Mouse (Mus musculus) adrenal gland, postnatal 25 days (tissue): ENCODE measurements around the gene A530016L24Rik. TPM values are rescaled to one million over a fixed set of nuclear protein-coding genes. Genes with fewer than 3 reads are reported as not detected.

ENCODE experiments used
- DNase-seq: peaks from one replicate; pipeline ENCODE4 v3.0.0; 2021; ENCODE audit warnings: mixed read lengths
- total RNA-seq: library from RNA; stranded (reverse); gene quantifications from 2 replicates; pipeline ENCODE4 v1.2.3, GENCODE M21; 2021

Gene A530016L24Rik
- total RNA-seq, 1 experiment from 2014 or later = 19.5 TPM

DNA sequence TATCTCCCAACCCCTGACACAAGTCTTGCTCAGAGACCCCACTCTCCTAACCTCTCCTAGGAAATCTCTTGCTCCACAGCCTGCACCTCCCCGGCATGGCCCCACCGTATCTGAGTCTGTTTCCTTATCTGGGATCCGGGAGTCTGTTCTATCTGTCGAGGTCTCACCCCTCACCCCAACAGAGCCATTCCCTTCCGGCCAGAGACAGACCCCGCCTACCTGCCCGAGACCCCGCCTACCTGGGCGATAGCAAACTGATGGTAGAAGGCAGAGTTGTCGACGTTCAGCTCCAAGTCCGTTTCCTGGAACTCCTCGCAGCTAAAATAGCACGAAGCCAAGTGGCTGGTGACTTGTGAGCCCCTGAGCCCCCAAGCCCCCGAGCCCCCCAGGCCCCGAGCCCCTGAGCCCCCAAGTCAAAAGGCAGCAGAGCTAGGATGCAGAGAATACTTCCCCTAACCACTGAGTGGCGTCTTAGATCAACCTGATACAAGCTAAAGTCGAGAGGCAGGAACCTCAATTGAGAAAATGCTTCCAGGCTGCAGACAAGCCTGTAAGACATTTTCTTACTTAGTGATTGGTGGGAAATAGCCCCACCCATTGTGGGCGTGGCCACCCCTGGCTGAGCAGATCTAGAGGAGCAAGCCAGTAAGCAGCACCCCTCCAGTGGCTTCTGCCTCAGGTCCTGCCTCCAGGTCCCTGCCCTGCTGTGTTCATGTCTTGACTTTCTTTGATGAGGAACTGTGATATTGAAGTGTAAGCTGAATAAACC, 13.9 kb downstream of the A530016L24Rik start:
- DNase-seq = no peak

- peak; percentile 52 for DNase-seq
Measured at GRCm38 (mm10) chr12:112506267-112506666, 17.0 kb downstream of the A530016L24Rik start.

DNA sequence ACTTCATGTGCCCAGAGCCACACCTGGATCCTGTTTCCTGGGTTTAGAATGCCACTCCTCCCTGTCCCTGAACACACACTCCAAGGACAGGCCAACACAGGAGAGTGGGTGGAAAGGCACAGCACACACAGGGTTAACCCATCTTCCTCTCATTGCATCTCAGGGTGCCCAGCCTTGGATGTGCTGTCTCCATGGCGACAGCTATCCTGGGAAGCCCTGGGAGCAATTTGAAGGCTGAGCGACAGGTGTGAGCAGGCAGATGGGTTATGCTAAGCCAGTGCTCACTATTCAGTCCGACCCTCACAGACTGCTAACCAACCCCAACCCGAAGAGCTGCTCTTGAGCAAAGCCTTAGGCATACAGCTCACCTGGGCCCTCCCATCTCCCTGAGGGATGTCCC, 18.0 kb downstream of the A530016L24Rik start:
- DNase-seq = no peak

GRCm38 (mm10) chr12:112507984-112508383, 18.7 kb downstream of the A530016L24Rik start:
- no peak for DNase-seq

- DNase-seq = no peak
Measured at GRCm38 (mm10) chr12:112510365-112510732, 21.1 kb downstream of the A530016L24Rik start.

DNA sequence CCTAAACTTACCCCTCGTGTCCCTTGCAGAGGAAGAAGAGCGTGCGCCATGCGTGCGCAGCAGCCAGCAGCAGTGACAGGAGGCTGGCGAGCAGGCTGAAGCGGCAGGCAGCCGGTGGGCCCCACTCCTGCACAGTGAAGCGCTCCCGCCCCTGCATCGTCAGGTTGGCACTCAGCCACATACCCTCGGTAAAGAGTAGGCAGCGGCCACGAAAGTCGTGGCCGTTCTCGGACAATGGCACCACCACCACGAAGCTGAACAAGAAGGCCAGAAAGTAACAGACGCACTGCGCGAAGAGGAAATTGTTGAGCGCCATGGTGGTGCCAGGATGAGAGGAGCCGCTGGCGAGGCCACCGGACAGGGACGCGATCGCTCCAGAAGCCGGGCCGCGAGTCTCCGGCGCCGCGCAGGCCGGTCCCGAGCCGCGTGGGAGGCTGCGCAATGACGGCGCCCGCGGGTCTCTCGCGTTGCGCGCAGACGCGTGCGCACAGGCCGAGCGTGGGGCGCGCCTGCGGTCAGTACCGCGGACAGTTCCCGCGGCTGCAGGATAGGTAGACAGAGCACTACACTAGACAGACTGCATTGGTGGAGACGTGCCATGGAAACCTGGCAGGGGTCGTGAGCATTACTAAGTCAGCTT, 21.6 kb downstream of the A530016L24Rik start:
- DNase-seq = peak; percentile 70

GRCm38 (mm10) chr12:112514897-112515296, 25.6 kb downstream of the A530016L24Rik start:
- DNase-seq = no peak

GRCm38 (mm10) chr12:112516697-112517337, 27.6 kb downstream of the A530016L24Rik start, which contains the start of gene Tmem179:
Gene Tmem179, minus strand, starts transcription at chr12:112516747.
- peak; percentile 82 for DNase-seq

DNA sequence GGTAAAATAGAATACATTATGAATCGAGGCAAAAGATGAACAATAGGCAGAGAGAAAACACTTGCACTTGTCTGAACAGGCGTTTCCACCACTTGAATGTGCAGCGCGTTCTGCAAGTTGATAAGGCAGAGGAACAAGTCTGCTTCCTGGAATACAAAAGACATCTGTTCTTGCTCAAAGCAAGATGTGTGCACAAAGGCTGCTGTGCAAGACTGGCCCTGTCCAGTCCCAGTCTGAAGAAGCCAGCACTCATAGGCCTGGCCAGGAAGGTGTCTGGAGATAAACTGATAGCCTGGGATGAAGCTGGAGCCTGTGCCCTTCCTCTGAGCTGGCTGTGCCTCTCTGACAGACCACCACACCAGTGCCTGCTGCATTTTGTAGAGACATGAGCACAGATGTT, 28.9 kb downstream of the A530016L24Rik start:
- no peak for DNase-seq

DNA sequence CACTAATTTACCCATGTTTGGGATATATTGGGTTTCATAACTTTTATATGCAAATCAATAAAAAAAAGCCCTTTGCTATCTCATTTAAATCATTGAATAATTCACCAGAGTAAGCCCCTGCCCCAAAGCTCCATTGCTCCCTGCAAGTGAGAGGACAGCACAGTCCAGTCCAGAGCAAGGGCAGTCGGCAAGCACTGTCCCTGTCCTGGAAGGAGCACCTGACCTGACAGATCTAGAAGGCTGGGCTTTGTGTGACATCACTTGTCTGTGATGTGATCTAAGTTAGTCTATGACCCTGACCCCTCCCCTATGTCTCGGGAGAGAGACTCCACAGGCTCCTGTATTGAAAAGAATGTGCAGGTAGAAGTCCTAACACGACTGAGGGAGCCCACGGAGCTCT, 44.5 kb downstream of the A530016L24Rik start:
- no peak for DNase-seq

DNA sequence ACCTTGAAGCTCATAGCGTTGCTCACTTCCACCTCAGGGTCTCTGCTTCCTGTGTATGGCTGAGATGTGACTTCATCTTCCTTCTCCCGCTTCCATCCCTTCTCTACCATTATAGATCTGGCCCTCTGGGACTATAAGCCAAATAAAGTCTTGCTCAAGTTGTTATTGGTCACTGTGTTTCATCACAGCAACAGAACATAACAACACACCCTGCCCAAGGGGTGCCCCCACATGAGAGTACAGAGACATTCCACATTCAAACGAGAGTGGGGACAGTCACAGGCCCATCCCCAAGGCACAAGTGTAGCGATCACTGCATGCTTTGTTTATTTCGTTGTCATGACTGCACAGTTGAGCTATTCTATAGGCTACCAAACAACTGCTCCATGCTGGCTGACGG, 48.0 kb downstream of the A530016L24Rik start:
- DNase-seq = no peak

DNA sequence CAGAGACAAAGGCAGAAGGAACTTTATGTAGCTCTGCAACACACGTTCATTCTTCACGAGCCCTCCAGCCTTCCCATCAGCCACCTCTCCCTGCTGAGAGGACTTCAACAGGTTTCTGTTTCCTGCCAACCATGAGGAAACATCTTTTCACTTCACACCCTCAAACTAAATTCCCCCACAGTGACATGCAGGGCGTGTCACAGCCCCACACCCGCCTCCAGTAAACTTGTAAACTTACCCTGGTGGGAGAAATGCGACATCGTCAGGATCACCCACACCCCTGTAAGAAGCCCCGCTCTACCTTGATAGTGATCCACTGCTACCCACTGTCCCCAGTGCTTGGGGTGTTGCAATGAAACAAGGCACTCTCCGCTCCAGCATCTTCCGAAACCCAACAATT, 49.1 kb downstream of the A530016L24Rik start:
- no peak for DNase-seq

DNA sequence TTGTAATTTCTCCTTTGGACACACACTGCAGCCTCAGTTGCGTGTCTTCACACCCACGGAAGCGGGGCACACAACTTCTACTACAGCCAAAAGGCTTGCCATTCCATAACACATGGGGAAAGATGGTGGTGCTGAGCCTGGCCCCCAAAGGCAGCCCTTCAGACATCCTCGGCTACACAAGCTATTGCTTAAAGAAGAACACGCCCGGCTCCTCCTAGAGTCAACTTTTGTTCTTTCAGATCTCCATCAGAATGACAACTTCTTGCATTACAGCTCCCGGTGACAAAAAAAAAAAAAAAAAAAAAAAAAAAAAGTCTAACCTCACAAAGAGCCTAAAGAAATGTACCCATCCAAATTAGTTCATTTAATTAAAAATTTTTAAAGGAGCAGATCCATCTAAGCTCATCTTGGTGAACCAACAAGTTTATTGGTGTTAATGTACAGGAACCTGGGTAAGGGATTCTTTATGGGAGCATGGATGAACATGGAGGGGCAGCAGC, 50.3 kb downstream of the A530016L24Rik start:
- DNase-seq = no peak

GRCm38 (mm10) chr12:112540321-112540720, 51.1 kb downstream of the A530016L24Rik start:
- no peak for DNase-seq

DNA sequence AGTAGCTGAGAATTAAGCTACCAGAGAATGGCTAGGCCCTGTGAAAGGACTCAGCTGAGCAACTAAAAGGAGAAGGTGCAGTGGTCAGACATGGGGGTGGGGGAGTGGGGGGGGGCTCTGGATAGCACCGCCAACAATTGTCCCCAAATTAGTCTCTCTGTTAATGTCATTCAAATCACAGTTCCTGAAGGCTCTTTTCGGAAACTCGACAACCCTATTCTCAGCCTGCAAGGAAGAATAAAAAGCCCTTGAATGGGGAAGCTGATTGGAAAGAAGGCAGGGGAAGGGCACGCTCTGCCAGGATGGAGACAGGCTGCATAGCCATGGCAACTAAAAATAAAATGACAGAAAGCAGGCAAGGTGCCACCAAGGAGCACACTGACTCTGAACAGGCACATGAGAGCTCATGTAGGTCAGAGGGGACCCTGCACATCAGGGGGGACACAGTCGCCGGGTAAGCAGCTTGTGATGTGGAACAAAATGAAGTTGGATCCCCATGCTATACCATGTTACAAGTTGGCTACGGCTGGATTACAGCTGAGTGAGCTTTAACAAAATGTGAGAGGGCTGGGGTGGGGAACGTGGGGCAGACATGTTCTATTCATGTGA, 52.3 kb downstream of the A530016L24Rik start:
- no peak for DNase-seq

DNA sequence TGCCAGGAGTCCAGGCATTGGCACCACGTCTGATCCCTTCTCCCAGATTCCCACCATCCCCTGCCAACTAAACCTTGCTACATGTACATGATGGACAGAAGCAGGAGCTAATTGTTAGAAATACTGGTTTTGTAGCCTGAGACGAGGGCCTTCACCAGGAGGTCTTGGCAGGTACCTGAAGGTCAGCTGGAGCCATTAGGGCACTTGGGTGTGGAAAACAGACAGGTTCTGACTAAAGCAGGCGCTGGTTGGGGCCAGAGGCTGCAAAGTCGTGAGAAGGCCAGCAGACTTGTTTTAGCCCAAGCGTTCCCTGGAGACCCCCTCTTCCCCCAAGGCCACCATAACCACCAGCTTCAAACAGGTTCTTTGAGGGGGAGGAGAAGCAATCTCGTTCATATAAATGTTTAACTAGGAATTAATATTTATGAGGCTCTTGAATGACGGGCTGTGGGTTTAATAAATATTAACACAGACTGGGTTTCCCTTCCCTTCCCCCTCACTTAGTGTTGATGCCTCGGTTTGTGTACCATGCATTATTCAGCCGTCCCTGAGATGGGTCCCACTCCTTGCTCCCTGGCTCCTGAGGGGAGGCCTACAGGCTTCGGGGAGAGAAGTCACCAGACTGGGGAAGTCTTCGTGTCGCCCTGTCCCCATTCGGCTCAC, 53.1 kb downstream of the A530016L24Rik start:
- no peak for DNase-seq

DNA sequence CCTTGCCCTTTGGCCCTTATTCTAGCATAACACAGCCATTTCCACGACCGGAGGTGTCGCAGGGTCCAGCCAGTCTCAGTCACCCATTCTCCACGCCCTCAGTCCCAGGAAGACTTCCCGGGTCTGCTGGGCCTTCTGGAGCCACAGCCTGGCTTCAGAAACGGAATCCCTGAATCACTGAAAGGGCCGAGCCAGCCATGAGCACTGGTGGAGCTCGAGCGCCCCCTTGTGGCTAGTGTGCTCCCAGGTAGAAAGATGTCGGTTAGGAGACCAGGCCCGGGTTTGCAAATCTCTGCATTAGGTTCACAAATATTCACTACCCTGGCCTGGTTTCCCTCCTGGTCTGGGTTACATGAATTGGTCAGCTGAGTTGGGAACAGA, 53.7 kb downstream of the A530016L24Rik start:
- peak; percentile 94 for DNase-seq

DNA sequence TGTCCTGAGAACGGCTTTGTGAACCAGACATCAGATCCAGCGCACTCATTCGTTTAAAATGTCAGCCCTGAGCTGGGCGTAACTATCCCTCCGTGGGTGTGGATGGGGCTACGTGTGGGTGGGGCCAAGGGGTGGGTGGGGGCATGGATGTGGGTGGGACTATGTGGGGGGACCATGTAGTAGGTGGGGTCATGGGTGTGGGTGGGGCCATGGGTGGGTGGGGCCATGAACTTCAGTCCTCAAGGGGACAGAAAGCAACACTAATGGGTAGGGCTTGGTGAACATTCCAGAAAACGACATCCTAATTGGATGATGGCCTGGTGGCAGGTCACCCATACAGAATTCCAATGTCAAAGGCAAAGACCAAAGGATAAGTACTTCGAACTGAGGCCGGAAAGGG, 54.7 kb downstream of the A530016L24Rik start:
- no peak for DNase-seq

DNA sequence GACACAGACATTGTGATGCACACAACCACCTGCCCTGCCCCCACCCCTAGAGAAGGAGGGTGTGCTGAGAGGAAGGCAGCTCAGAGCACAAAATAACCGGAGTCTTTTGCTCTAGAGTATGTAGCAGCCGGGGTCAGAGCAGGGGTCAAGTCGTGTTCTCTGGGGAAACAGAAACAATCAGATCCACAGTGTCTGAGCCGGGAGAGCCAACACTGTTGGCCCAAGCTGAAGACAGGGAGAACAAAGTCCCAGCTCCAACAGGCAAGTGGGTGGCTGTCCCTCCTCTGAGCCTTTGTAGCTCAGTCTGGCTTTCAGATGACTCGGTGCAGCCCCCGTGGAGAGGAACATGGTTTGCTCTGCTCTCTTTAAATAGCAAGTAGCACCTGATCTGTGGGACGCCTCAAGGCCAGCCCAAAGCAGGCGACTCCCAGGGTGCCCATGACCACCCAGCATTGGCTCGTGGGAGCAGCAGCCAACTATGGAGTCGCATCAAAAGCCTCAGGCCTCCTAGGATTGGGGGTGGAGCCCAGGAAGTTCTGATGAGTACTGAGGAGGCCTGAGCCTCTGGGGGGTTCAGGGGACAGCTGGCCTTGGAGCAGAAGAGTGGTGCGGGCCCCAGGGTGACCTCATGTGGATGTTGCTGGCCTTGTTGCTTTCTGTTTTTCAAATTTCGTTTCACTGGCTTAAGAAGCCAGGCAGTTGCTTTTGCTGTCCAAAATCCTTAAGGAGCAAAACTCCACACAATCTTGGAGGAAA, 55.9 kb downstream of the A530016L24Rik start:
- no peak for DNase-seq

DNA sequence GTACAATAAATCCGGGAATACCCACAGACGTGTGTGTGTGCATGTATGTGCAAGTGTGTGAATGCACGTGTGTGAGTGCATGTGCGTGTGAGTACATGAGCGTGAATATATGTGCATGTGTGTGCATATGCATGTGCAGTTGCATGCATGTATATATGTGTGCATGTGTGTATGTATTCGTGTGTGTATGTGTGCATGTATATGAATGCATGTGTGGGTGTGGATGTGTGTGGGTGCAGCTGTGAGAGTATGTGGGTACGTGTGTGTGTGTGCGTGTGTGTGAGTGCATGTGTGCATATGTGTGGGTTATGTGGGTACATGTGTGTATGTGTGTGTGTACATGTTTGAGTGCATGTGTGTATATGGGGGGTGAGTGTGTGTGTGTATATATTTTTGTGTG, 56.9 kb downstream of the A530016L24Rik start:
- DNase-seq = no peak

- no peak for DNase-seq
Measured at GRCm38 (mm10) chr12:112549287-112549686, 60.0 kb downstream of the A530016L24Rik start.
